Mouse (Mus musculus) lung, embryonic 14.5 days (tissue): ENCODE measurements around the gene Tnn. TPM values are rescaled to one million over a fixed set of nuclear protein-coding genes. Genes with fewer than 3 reads are reported as not detected.

Experiments
- ATAC-seq: fragments of 200-750 bp; cut with Nextera tagmentation; 2 replicates; pipeline ENCODE4 v1.8.0; 2017; ENCODE audit warnings: mild to moderate bottlenecking, moderate TSS enrichment, moderate library complexity; ENCODE audit not compliant: insufficient read depth
- DNase-seq: peaks from one replicate; pipeline ENCODE4 v3.0.0-alpha.2; 2015
- H3K27ac ChIP-seq: fragments of 300-500 bp; sonication (generic); 2 replicates; pipeline ENCODE4 v1.5.1; 2014; ENCODE audit warnings: low read depth, mild to moderate bottlenecking, moderate library complexity
- H3K27me3 ChIP-seq: fragments of 300-500 bp; sonication (generic); 2 replicates; pipeline ENCODE4 v1.6.1; 2014; ENCODE audit warnings: low read length, control low read depth; ENCODE audit not compliant: insufficient read depth
- H3K36me3 ChIP-seq: fragments of 300-500 bp; sonication (generic); 2 replicates; pipeline ENCODE4 v1.6.1; 2014; ENCODE audit warnings: control low read depth; ENCODE audit not compliant: insufficient read depth
- H3K4me1 ChIP-seq: fragments of 300-500 bp; sonication (generic); 2 replicates; pipeline ENCODE4 v1.6.1; 2014; ENCODE audit warnings: antibody characterized with exemption, control low read depth; ENCODE audit not compliant: insufficient read depth
- H3K4me2 ChIP-seq: fragments of 300-500 bp; sonication (generic); 2 replicates; pipeline ENCODE4 v1.6.1; 2014; ENCODE audit warnings: mild to moderate bottlenecking
- H3K4me3 ChIP-seq: fragments of 300-500 bp; sonication (generic); 2 replicates; pipeline ENCODE4 v1.5.1; 2014; ENCODE audit warnings: low read depth, low read length
- H3K9ac ChIP-seq: fragments of 300-500 bp; sonication (generic); 2 replicates; pipeline ENCODE4 v1.6.1; 2014
- H3K9me3 ChIP-seq: fragments of 300-500 bp; sonication (generic); 2 replicates; pipeline ENCODE4 v1.6.1; 2016; ENCODE audit warnings: low read depth, low read length, control low read depth
- CTCF ChIP-seq: IDR thresholded peaks from 2 replicates; pipeline ENCODE4 v1.5.1; 2016; ENCODE audit warnings: antibody characterized with exemption, low read depth
- WGBS: fragments of 180-500 bp; shearing (Covaris S2); extraction: QIAGEN DNeasy Blood & Tissue Kit; methylation state at CpG from one replicate; pipeline ENCODE4 v1.1.7; 2014; 5-methylcytosine and 5-hydroxymethylcytosine counted together
- polyA plus RNA-seq: library from polyadenylated mRNA; unstranded; fragments of >200 nt; fragmentation: Nextera tagmentation; extraction: Ambion mirVana; gene quantifications from 2 replicates; pipeline ENCODE4 v1.2.1, GENCODE M21; 2014

Gene Tnn
- polyA plus RNA-seq, 1 experiment from 2014 or later: 0.46 TPM

GRCm38 (mm10) chr1:160061321-160061720 lies 92.1 kb downstream of the Tnn start:
- Histone ChIP-seq H3K27me3 (no peaks in the 10 kb centered on the region), H3K4me3 (no peak overlapping the region), H3K4me2 (no peak overlapping the region), H3K27ac (no peak overlapping the region), H3K9ac (no peak overlapping the region), H3K9me3 (no peaks in the 10 kb centered on the region), H3K4me1 (no peaks in the 10 kb centered on the region), H3K36me3 (no peaks in the 10 kb centered on the region)
- ATAC-seq (no peak; the same call in 1 of the 2 replicates), DNase-seq (no peak)
- TF ChIP-seq CTCF: no peak
- 76% methylated on average over 5 of the region's 5 CpGs for WGBS

GRCm38 (mm10) chr1:160060542-160060941 lies 92.8 kb downstream of the Tnn start:
- Histone ChIP-seq H3K9me3 (no peaks in the 10 kb centered on the region), H3K9ac (no peak overlapping the region), H3K27ac (no peak overlapping the region), H3K4me1 (no peaks in the 10 kb centered on the region), H3K27me3 (no peaks in the 10 kb centered on the region), H3K36me3 (no peaks in the 10 kb centered on the region), H3K4me2 (no peak overlapping the region), H3K4me3 (no peak overlapping the region)
- TF ChIP-seq CTCF: no peak
- DNase-seq (peak; percentile 22), ATAC-seq (peak; percentile 45; the same call in 1 of the 2 replicates)
- 35% methylated on average over 6 of the region's 6 CpGs for WGBS

GRCm38 (mm10) chr1:160059908-160060307 lies 93.5 kb downstream of the Tnn start:
- no peak for ATAC-seq

GRCm38 (mm10) chr1:160057657-160058056 lies 95.7 kb downstream of the Tnn start:
- peak; percentile 77 for DNase-seq
- ATAC-seq: peak; percentile 90

More at GRCm38 (mm10) chr1:160059908-160060307, 93.5 kb downstream of the Tnn start:
- Histone ChIP-seq H3K9ac (no peak overlapping the region), H3K27me3 (no peaks in the 10 kb centered on the region), H3K36me3 (no peaks in the 10 kb centered on the region), H3K9me3 (no peaks in the 10 kb centered on the region), H3K4me1 (no peaks in the 10 kb centered on the region), H3K27ac (no peak overlapping the region), H3K4me3 (no peak overlapping the region), H3K4me2 (no peak overlapping the region)
- no peak for DNase-seq
- 31% methylated on average over 1 of the region's 1 CpGs for WGBS
- no peak for TF ChIP-seq CTCF

GRCm38 (mm10) chr1:160054366-160055078 lies 98.9 kb downstream of the Tnn start:
- no peak for TF ChIP-seq CTCF
- H3K4me2 ChIP-seq: no peak overlapping the region

More at GRCm38 (mm10) chr1:160057657-160058056, 95.7 kb downstream of the Tnn start:
- Histone ChIP-seq H3K27ac (peak overlapping the region; percentile 78; the same call in 1 of the 2 replicates), H3K4me2 (no peak overlapping the region), H3K36me3 (no peaks in the 10 kb centered on the region), H3K4me3 (no peak overlapping the region), H3K4me1 (no peaks in the 10 kb centered on the region), H3K9ac (no peak overlapping the region), H3K9me3 (no peaks in the 10 kb centered on the region), H3K27me3 (no peaks in the 10 kb centered on the region)
- WGBS: 56% methylated on average over 3 of the region's 3 CpGs
- TF ChIP-seq CTCF: no peak

GRCm38 (mm10) chr1:160053510-160054305 lies 99.7 kb downstream of the Tnn start:
- DNase-seq (peak; percentile 21), ATAC-seq (0 out of 2 replicates have a peak, but pooled peaks have one; percentile 29)
- no peak for TF ChIP-seq CTCF
- WGBS: 52% methylated on average over 5 of the region's 5 CpGs
- Histone ChIP-seq H3K9me3 (no peaks in the 10 kb centered on the region), H3K4me1 (no peaks in the 10 kb centered on the region; the same call in 1 of the 2 replicates), H3K4me2 (no peak overlapping the region), H3K4me3 (no peak overlapping the region), H3K36me3 (no peaks in the 10 kb centered on the region), H3K27me3 (no peaks in the 10 kb centered on the region), H3K27ac (no peak overlapping the region), H3K9ac (no peak overlapping the region)

More at GRCm38 (mm10) chr1:160054366-160055078, 98.9 kb downstream of the Tnn start:
- 46% methylated on average over 5 of the region's 5 CpGs for WGBS
- H3K9ac ChIP-seq: no peak overlapping the region
- no peak for DNase-seq
- no peak overlapping the region for H3K4me3 ChIP-seq
- H3K4me1 ChIP-seq: no peaks in the 10 kb centered on the region; the same call in 1 of the 2 replicates
- no peaks in the 10 kb centered on the region for H3K36me3 ChIP-seq
- H3K27me3 ChIP-seq: no peaks in the 10 kb centered on the region
- H3K9me3 ChIP-seq: no peaks in the 10 kb centered on the region
- H3K27ac ChIP-seq: no peak overlapping the region
- ATAC-seq: no peak
